Mouse (Mus musculus) cerebellum, postnatal 14 days (tissue): ENCODE results near the gene Vwa8.
A peak's percentile ranks its signal among the peaks of the same experiment; 100 is the strongest.
"Not testable (repeated sequence)": the region's sequence is repeated elsewhere in the genome, so short reads cannot be mapped to it uniquely, and the experiment has no call there.

Source experiments
- DNase-seq, 2 experiments: peaks; one replicate each; pipeline ENCODE4 v3.0.0; 2021; ENCODE audit warnings: mixed read lengths in 2 of 2

Gene Vwa8

DNA sequence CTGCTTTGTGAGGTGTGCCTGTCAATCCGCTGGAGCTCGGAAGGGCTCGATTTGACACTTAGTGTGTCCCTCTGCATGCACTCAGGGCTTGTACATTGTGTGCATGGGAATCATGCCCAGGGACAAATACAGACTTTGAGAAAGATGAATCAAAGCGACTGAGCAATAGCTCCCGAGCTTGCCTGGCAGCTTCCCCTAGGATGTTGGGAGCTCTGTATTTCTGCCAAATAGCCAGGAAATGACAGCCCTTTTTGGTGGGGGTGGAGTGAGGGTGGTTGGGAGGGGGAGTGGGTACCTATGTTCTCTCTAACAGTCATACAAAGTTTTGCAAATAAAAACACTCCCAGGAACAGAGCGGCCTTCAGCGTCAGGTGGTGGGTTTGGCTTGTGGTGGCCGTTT, 138.7 kb downstream of the Vwa8 start:
- DNase-seq = peak in 1 of 2 experiments; percentile 11

DNA sequence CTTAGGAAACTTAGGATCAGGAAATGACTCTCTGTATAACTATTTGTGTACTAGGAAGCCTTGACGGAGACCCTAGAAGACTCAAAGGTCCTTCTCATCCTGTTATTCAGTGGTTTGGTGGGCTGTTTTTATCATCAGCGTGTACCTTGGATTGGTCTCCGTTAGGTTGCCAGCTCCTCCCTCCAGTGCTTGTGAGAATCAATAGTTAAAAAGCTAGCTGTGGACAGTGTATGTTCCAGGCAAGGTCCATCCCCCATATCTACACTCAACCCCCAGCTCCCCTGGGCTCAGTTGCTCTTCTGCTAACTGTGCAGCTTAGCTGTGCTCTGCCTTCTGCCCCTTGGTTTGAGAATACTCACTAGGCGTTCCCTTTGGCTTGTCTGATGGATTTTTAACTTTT, 143.6 kb downstream of the Vwa8 start:
- DNase-seq = no peak

DNA sequence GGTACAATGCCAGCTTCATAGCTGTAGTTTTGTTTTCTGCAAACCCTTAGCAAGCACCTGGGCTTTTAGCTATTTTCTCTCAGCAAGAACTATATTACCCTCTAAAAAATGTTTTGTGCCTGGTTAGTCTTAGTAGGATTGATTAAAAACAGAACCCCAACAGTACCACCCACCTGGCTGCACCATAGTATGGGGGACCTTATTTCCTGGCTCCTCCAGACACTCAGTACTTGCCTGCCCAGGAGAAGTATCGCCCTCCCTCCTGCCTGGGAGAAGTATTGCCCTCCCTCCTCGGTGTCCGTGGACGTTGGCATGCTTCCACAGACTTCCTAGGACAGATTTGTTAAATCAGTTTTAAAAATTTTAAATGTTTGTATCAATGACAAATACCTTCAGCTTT, 144.7 kb downstream of the Vwa8 start:
- no peak for DNase-seq

DNA sequence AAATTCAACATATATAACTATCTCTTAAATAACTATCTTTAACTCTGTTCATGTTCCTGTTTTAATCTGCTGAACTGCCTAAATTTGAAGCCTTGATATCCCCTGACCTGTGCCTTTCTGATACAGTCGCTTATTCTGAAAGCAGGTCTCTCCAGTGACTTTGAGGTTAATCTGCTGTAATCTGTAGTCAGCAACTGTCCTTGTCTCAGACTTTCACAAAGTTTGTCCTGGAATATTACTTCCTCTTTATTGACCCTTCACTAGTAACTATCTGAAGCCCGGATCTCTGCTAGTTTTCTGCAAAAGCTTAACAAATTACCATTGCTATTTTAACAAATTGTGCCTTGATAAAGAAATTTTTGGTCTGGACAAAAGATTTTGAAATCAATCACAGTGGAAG, 147.5 kb downstream of the Vwa8 start:
- DNase-seq = no peak

DNA sequence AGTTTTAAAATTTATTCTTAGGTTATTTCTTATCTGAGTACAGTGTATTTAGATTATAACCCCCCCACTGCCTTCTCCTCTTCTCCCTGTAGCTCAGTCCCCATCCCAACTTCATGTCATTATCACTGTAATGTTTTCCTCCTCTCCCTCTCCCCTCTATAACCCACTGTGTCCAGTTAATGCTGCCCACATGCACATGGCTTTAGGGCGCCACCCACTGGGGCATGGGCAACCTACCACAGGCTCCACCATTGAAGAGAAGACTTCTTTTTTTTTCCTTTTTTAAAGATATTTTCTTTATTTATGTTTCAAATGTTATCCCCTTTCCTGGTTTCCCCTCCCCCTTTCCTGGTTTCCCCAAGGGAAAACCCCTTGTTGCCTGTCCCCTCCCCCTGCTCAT, 154.7 kb downstream of the Vwa8 start:
- peak; percentile 66 to 76 for DNase-seq

DNA sequence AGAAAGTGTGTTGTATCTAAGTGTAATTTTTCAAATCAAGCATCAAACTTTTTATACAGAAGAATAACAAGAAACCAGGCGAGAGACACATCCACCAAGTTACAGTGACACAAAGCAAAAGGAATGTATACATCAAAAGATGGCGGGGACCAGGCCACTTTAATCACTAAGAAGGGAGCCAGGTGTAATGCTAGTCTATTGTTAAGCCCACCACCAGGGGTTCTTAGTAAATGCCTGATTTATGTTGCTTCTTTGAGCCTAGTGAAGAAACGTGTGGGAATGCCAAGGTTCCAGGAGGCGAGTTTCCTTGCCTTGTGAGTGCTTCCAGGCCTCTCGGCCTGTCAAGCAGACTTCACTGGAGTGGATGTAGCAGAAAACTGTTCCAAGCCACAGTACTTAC, 168.9 kb downstream of the Vwa8 start:
- not testable (repeated sequence) for DNase-seq

DNA sequence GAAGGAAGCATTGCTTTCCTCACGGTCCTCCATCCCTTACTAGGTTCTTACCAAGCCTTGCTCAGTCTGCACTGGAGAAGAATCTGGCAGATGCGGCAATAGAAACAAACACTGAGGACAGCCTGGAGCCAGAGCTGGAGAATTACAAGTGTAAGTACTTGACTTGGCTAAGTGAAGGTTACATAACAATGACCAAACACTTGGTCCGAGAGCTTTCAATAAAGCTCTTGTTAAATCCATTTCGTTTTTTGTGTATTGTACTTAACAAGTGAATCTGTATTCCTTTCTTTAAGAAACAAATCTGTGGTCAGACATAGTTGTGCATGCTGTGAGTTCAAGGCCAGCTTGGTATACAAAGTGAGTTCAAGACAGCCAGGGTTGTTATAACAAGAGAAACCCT, 169.7 kb downstream of the Vwa8 start:
- DNase-seq = no peak

DNA sequence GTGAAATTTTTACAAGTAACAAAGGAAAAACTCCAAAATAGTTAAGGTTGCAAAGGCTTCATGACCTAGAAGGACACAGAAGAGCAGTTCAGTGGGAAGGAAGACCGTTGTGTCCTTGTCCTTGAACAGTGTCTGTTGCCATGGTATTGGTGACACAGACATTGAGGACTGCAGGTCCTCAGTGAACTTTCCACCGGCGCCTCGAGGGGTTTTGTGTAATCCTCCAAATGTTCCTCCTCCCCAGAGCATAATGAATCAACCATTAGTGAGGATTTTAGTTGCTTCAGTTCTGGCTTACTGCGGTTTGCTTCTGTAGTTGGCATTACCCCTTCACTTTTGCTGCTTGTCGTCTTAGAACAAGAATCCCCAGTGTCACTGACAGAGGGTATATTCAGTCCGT, 172.9 kb downstream of the Vwa8 start:
- DNase-seq = no peak

DNA sequence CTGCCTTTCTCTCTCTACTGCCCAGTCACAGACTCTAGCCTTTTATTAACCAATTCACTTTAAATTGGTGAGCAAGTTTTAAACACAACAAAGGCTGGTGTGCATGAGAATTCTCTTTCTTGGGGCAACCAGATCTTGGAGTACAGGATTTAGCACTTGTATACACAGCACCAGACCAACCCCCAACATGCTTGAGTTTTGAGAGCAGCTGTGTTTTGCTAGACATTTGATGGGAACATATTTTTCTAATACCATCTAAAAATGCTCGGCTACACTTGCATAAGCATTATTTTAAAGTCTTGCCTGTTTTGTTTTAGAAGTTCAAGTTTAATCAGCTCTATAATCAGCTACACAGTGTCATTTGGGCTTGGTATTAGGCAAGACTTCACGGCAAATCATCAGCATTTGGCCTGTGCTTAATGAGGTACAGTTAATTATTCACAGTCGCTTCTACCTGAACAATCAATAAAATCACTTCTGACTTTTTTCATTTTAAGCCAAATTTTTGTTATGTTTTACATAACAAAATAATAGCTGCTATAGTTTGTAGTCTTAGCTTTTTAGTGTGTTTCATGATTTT, 180.2 kb downstream of the Vwa8 start:
- DNase-seq = no peak

DNA sequence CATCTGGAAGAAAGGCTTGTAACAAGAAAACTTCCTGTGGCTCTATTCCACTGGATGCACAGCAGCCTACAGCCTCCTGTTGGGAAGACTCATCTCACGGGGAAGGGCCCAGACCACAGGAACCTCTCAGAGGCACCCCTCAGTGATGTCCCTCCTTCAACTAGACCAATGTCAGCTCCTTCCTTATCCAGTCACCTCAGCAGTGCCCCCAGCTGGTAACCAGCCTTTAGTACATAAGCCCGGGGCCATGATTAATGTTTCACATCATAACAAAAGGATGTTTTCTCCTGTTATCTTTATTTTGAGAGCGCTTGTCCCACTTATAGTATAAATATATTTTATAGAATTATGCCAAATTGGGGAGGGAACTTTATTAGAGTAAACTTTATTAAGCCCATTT, 181.9 kb downstream of the Vwa8 start:
- peak in 1 of 2 experiments; percentile 31 for DNase-seq

DNA sequence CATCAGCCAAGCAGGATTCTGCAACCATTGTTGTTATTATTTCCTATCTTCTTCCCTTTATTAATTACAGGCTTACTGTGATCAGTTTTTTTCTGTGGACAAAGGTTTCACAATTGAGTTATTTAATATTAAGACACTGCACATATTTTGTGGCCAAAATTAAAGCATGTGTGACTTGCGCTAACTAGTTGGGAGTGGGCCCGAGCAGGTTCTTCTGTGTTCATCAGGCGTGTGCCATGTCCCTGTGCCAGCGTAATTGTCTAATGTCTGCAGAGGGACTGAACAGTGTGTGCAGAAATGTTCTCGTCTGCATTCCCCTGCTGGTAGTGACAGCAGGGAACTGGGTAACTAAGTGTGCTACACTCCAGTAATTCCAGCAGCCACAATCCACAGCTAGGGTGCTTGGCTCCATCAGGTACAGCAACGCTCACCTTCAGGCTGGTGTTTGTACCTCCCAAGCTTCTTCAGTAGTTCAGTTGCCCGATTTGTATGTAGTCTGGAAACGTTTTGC, 182.4 kb downstream of the Vwa8 start:
- no peak for DNase-seq

DNA sequence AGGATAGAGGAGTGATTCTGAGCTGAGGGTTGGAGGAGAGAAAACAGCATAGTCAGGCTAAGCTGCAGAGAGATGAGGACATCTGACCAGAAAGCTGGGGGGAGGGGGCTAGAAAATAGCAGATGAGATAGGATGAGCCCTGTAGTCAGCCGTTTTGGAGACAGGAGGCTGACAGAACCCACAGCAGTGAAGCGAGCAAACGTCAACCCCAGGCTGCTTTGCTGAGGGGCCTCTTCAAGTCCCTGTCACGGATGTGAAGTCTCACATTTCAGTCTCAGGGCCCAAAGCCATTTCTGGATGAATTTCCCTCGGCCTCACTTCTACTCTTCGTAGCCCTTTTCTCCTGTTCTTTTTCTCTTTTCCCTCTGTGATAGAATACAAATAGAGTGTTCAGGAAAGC, 184.5 kb downstream of the Vwa8 start:
- no peak for DNase-seq

DNA sequence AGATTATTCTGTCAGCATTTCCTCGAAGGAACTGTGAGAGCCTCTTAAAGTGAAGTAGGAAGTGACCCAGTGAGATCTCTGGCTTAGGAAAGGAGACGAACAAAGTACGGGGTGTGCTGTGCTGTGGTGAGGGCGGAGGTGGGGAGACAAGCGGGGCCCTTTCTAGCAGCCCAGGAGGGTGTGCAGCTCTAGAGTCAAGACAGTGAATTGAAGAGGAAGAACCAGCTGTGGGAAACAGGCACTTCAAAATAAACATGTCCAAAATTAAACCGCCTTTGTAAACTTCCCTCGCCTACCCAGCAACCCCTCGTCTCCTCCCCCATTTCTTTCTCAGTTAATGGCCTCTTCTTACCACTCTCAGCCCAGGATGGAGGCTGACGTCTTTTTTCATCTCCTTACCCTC, 185.7 kb downstream of the Vwa8 start:
- DNase-seq = no peak

DNA sequence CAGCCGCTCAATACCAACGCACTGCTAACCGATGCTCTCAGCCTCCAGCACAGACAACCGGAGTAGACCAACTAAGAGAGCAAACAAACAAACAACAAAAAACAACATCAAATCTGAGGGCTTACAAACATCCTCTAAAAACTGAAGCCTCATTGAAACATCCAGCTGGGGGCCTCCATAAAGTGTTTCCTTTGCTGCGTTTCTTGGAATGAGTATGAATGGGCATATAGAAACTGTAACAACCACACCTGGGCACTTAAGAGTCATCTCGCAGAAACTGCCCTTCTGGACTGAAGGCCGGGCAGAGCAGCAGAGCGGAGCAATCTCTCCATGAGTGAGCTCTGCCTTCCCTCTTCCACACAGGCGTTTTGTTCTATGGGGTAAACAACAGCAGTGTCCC, 186.7 kb downstream of the Vwa8 start:
- no peak for DNase-seq

DNA sequence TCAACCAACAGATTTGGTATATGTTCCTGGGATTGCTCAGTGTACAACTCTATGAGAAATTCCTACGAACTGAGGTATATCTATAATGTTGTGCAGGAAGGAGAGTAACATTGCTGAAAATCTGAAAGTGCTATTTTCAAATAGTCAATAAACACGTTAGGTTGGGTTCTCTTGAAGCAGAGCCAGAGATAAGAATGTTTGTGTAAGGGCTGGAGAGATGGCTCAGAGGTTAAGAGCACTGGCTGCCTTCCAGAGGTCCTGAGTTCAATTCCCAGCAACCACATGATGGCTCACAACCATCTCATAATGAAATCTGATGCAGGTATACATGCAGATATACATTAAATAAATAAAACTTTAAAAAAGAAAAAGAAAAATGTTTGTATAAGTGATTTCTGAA, 198.3 kb downstream of the Vwa8 start:
- DNase-seq = no peak

DNA sequence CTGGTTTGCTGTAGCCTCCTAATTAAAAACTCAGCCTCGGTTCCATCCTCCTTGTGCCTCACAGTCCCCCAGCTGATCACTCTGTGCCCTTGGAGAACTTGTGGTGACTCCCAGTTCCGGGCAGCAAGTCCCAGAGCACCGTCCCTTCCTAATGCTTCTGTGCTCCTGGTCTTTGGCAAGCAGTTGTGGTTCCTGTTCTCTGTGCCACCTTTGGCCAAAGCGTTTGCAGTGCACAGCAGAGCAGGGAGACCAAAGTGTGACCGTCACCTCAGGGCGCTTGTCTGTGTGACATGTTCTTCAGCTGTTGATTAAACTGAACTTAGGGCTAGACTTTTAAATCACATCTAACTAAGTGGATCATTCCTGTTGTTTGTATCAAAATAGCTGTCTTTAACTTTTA, 199.1 kb downstream of the Vwa8 start:
- no peak for DNase-seq

DNA sequence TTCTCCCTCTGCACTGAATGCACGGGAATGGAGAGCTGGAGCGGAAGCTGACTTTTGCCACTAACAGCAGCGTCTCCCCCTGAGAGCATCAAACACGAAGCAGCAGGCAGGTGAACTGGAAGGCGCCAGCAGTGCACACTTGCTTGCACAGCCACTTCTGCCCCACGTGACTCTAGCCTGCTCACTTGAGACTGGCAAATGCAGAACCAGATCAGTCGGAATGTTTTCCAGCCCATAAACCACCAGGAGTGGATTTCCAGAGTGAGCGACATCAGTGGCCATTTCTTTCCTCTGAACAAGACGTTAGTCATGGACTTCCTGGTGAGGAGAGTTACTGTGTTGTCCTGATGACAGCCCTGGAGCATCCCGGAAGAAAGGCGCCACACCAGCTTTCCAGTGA, 200.7 kb downstream of the Vwa8 start:
- no peak for DNase-seq

DNA sequence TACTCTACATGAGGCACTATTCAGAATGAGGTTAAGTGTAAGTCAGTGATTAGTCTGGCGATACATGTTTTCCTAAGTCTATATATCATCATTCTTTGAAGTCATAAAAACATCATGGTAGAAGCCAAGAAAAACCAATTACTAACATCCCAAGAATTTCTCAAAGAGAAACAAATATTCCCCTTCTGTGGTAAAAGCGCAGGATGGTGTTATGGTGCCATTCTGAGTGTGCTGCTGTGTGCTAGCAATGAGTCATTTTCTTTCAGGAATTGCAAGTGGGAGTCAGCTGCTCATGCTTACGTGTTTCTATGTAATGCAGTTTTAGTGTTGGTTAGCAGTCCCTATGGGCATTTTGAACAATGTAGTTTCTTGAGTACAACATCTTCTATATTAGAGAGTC, 216.8 kb downstream of the Vwa8 start:
- no peak for DNase-seq

DNA sequence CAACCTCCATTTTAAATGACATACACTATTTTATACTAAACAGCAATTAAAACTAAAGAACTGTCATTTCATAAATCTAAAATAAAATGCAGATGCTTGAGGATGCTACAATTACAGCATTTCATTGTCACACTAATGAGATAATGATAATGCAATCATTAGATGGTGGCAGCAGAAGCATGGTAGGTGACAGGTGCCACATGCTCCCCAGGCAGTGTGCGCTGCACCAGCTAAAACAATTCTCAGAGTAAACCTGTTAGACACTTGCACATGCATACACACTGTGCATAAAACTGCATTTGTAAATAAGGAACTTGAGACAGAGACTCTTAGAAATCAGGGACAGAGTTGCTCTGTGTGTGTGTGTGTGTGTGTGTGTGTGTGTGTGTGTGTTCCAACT, 220.7 kb downstream of the Vwa8 start:
- no peak for DNase-seq

DNA sequence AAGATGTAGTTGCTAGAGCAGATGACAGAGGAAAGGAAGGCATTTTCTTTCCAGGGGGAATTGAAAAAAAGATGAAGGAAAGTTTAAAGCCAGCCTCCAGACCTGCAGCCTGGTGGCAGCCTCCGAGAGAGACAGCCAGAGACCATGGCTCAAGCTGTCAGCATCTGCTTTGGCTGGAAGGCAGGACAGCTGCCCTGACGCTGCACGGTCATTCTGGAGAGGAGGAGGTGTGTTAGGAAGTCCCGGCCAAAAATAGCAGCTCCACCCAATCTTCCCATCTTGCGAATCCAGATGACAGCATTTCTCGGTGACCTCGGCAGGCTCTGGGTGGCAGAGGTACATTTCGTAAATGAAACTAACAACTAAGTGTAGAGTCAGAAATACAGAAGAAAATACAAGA, 225.9 kb downstream of the Vwa8 start:
- no peak for DNase-seq

DNA sequence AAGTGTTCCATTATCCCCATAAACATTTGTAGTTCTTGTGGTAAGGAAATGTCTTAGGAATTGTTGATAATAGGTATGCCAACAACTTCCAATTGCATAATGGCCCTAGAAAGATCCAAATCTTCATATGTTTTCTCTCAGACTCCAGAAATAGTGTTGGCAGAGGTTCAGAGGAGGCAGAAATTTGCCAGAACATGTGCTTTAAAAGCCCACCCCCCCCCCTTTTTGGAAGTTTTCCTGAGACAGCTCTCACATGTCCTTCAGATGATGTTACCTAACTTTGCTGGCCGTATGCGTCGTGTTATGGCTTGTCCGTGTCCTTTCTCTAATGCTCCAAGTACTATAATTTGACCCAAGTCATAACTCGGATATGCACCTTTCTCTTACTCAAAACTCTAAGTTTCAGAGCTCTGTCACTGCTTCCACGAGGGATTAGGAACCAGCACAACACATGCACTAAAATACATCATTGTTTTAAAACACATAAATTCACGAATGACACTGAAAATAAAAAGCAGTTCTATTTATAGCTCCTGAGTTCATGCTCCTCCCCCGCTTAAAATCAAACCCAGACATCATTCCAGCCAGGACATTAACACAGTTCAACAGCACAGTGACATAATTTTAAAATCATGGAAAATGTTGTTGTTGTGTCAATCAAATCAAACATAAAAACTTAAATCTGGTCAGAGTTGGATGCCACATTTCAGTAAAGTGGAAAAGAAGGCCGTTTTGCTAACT, 227.9 kb downstream of the Vwa8 start:
- DNase-seq = no peak

DNA sequence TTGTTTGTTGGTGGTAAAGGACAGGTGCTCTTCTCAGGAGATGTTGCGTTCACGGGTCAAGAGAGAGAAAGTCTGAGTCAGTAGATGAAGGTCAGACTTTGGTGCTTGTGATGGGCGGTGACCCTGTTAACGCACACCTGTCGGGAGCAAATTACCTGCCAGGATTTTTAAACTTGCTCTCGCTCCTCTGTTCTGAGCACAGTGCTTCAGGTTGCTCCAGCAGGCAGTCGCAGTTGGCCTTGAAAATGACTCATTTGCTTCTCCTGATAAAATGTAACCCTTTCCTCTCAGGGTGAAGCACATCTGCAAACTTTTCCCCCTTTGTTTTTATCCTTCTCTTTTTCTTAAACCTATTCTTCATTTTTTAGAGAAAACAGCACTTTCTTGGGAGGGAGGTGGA, 234.7 kb downstream of the Vwa8 start:
- no peak for DNase-seq

DNA sequence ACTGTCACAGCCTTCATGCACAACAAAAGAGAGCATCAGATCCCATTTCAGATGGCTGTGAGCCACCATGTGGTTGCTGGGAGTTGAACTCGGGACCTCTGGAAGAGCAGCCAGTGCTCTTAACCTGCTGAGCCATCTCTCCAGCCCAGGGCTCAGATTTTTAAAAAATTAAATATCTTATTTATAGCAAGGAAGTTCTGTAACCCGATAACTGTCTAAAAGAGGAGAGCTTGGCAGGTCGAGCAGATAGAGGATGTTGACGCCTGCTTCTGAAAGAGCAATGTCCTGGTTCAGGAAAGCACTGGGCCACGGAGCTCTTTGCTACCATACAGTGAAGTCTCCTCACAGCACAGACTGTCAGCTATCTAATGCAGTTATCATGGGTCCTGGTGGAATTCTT, 237.2 kb downstream of the Vwa8 start:
- no peak for DNase-seq

DNA sequence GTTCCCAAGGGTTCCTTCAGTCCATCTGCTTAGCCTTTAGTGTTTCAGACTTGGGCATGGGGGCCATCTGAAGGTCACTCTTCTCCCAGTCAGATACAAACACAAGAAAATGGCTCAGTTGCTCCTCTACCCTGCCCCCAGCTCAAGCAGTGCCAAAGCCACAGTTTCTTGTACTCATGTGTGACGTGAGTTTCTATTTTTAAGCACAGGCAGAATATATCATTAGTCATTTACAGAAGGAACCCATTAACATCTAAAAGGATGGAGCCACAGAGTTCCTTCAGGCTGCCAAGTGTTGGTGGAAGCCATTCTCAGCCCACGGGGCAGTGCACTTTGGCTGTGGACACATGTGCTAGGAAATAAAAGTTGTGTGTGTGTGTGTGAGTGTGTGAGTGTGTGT, 240.6 kb downstream of the Vwa8 start:
- peak; percentile 15 to 27 for DNase-seq

DNA sequence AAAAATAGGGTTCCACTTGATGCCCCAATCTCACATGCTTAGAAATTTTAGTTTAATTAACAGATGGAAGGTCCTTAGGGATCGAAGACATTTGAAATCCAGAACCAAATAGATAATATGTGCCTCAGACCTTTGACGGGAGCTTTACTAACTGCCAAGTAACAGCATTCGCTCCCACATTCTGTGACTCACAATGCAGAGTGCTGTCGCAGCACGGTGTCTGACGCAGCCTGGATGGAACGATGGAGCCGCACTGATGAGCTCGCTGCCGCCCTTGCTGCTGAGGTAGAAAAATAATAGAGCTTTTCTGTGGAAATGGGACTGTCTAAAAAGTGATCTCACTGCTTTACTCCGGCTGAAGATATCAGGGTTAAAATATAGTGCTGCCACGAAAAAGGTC, 248.3 kb downstream of the Vwa8 start:
- DNase-seq = no peak
